Mouse (Mus musculus) liver, adult 2 months (tissue): Measurements from ENCODE around the gene Fntb.

Source experiments
- CTCF ChIP-seq: fragments of 200-500 bp; IDR thresholded peaks from 2 replicates; pipeline ENCODE4 v1.5.1; 2011; ENCODE audit warnings: low read depth, low read length, control low read depth
- POLR2A ChIP-seq: fragments of 200-500 bp; IDR thresholded peaks from 2 replicates; pipeline ENCODE4 v1.6.1; 2011; ENCODE audit warnings: low read length, control low read depth; ENCODE audit not compliant: insufficient read depth; ENCODE audit errors: extremely low read depth

DNA sequence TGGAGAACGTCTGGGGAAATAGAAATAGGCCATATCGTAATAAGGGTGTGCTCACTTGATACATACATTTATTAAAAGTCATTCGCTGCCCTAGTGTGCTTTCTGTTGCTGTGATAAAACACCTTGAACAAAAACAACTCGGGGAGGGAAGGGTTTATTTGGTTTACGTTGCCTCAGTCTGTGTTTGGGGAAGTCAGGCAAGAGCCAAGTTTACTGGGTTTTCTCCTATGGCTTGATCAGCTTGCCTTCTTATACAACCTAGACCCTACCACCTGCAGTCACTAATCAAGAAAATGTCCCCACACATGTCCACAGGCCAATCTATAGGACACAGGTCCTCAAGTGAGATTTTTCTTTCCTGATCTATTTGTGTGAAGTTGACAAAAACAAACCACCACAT, 6.2 kb downstream of the Fntb start:
- no peak for TF ChIP-seq POLR2A
- no peak for TF ChIP-seq CTCF
